Mouse (Mus musculus) granulocyte monocyte progenitor cell, adult 5-6 weeks (primary cell): Measurements from ENCODE around the gene Arid1b. TPM values are rescaled to one million over a fixed set of nuclear protein-coding genes. Genes with fewer than 3 reads are reported as not detected.

Experiments
- ATAC-seq: replicated peaks from 2 replicates; pipeline ENCODE4 v1.8.0; 2016; ENCODE audit warnings: mild to moderate bottlenecking, moderate TSS enrichment, inconsistent platforms; ENCODE audit not compliant: poor library complexity, severe bottlenecking
- total RNA-seq, 2 experiments: library from RNA; stranded (forward) in 1 of 2; stranded (reverse) in 1 of 2; fragments of 200-712, 200-1000 nt in 1 of 2; fragments of >200 nt in 1 of 2; fragmentation: Nextera tagmentation in 1 of 2; gene quantifications; 2 replicates each; pipeline ENCODE4 v1.2.3; 2014 to 2017

Arid1b gene
- total RNA-seq, 2 experiments from 2014 or later = 29.4 to 39.2 TPM

DNA sequence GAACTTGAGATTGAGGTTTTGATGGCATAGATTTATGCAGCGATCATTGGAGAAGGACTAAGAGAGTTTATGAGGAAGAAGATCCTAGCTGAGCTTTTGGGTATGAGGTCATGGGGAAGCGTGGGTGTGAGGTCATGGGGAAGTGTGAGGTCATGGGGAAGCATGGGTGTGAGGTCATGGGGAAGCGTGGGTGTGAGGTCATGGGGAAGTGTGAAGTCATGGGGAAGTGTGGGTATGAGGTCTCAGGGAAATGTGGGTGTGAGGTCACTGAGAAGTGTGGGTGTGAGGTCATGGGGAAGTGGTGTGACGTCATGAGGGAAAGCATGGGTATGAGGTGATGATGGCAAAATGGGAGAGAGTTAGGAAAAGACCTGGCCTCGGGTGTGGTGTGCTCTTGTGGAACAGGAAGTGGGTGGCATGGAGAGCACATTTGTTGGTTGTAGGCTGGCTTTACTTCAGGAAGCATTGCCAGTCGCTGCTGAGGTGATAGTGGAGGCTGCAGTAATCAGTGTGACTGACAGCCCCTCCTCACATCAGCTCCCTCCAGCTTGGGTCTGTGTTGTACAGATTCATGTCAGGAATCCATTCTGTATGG, 180.4 kb downstream of the Arid1b start:
- peak; percentile 75 for ATAC-seq

DNA sequence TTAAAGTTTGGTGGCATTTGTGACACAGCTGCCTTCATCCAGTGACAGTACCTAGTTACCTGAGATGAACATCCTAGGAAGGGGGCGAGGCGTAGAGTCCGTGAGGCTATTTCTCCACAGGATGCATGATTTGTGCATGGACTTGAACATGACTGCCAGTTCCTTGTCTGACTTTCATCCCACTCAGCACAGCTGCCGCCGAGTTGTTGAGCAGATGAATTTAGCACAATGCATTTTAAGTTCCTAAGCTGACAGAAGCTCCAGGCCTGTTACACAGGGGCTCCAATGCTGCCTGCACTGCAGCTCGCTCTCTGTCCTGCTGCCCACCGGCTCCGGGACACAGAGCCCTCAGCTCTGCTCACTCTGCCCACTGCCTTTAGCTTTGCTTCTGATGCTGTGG, 181.4 kb downstream of the Arid1b start:
- no peak for ATAC-seq

DNA sequence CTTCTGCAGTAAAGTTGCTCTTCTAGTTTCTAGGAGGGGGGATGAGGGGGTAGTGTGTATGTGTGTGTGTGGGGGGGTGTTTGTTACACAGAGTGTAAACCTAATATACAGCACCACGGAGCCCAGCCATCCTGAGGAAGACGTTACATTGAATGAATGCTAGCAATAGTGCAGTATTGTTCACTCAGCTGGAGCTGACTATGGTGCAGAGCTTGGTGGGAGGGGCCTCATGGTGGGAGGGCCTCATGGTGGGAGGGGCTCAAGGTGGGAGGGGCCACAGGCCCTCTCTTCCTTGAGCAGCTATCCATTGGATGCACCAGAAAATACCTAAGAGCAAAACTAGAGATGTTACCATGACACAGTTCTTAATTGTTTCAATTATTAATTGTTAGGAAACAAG, 182.2 kb downstream of the Arid1b start:
- no peak for ATAC-seq

DNA sequence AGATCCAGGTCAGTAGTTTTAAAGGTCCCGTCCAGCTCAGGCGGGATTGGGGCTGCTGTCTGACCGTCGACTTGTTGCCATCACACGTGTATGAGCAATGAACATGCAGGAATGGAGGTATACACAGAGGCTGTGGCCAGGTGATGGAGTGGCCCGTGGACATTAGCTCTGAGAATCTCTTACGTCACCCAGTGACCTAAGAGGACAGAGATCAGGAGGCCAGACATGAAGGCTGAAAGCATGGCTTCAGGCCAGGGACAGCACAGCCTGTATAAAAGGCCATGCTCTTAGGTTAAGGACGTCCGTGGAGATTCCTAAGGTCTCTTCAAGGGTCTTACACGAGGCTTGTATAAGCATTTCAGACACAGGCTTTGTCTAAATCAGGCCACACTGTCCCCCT, 184.4 kb downstream of the Arid1b start:
- no peak for ATAC-seq

DNA sequence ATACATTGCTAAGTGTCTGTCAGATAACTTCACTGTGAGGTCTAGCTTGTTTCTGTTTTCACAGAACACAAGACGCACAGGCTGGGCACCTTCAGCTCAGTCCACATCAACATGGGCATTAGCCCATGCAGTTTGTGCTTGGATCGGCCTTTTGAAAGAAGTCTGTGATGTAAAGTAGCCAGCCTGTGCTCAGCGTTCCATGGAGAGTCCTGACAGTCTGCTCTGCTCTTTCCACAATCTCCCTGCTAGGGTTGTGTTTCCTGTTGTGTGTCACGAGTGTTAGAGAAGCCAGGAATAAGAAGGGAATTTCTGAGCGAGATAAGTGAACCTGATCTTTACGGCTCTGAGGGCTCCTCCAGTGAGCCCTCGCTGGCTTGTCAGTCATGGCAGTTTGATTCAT, 184.9 kb downstream of the Arid1b start:
- no peak for ATAC-seq

DNA sequence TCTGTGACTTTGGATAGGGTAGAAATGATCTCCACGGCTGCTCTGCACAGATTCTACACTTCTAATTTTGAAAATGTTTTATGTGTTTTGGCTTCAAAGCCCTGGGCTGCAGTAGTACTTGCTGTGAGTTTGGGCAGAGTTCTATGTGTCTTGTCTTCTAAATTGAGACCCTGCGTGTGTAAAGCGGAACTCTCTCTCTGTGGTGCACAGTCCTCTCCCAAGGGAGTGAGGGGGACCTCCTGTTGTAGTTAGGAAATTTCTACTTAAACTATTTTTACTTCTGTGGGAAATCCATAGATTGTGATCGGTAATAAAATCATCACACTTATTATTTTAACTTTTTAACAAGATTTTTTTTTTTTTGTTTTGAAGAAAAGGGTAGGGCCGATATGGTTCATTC, 185.3 kb downstream of the Arid1b start:
- ATAC-seq = no peak

DNA sequence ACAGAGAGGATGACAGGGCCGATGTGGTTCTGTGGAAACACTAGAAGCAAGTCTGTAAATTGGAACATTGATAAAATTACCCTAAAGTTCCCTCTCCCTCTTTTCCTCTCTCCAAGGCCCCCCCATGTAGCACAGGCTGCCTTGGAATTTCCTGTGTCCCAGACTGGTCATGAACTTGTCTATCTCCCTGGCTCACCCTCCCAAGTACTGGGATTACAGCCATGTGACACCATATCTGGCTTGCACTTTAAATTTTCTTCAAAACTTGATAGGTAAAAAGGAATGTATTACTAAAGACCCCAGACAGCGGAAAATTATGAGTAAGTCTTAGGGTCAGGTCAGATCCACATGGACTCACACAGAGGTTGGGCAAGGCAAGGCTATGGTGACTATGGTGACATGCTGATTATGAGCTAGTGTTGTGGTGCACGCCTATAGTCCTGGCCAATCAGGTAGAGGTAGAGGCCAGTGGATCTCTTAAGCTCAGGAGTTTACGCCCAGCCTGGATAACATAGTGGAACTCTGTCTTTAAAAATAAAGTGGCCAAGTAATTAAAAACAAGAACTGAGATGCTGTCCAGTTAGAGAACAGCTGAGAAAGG, 185.9 kb downstream of the Arid1b start:
- ATAC-seq = no peak; the same call in 1 of the 2 replicates

DNA sequence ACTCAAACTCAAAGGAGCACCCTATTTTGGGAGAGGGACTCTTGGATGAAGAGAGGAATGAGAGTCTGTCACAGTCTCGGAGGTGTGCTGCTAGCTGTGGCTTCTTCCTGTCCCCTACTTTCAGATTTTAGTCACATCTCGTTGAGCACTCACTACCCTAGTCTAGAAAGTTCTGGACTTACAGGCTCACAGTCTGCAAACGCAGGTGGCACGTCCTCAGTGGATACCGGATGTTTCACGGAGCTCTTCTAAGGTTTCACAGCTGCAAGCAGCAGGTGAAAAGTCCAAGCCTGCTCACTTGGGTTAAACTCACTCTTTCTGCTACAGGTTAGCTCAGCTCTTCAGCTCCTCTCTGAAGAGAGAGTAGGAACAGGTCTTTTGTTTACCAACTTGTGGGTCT, 186.8 kb downstream of the Arid1b start:
- ATAC-seq = no peak

DNA sequence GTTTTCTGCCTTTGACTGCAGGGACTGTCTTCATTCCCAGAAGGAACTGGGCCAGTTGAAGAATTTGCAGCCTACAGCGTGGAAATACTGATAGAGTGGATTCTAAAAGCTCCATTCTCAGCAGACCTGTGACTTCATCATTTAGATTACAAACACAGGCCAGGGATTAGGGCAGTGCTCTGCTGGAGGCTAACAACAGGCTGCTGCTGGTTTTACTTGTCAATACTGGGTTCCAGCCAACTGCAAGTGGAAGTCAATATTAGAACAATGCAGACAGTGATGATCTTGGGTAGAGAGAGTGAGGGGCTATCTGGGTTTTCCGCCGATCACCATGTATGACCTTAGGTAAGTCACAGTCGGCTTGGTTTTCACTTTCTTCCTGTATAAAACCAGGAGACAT, 188.4 kb downstream of the Arid1b start:
- no peak for ATAC-seq

DNA sequence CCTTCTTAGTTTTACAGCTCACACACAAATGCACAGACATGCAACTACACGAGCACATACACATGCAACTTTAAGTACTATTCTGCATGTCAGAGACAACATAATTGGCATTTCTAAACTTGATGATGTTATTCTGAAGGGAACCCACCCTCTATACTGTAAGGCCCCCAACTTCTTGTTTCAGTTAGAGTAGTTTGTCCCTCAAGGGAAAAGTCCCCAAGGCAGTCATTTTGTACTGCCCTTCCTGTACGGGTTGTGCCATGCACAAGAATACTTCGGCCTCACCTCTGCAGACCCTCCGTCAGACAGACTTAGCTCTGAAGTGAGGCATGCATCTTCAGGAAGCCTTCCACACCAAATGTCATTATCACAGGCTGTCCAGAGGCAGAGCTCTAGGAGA, 191.4 kb downstream of the Arid1b start:
- ATAC-seq = no peak

DNA sequence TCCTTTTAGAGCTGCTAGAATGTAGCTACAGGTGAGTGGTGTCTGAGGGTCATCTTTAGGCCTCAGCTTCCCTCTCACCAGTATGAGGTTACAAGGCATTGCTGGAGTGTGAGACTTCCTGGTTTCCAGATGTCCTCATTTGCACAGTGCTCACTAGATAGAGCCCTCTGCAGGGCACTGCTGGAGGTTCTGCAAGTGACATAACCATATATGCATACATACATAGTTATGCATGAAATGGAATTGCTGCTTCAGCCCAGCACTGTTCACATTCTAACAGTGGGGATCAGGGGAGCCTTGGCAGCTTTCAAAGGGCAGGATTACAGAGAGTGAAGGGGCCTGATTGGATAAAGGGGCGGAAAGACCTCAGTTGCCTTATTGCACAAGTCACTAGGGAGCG, 193.4 kb downstream of the Arid1b start:
- ATAC-seq = peak; percentile 51

DNA sequence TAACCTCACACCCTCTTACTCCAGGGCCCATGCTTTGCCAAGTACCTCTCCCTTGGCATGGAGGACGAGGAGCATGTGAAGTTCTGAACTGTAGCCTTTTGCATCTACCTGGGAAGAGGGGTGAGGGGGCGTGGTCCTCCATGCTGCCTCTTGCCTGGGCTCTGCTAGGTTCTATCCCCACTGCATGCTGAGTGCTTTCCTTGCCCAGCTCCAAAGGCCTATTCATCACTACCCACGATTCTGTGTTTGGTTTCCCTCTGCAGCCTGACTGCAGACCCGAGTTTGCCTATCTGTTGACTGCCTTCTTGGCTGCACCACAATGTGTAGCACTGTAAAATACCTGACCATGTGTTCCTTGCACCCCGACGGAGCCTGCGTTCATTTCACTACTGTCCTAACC, 194.3 kb downstream of the Arid1b start:
- no peak for ATAC-seq

DNA sequence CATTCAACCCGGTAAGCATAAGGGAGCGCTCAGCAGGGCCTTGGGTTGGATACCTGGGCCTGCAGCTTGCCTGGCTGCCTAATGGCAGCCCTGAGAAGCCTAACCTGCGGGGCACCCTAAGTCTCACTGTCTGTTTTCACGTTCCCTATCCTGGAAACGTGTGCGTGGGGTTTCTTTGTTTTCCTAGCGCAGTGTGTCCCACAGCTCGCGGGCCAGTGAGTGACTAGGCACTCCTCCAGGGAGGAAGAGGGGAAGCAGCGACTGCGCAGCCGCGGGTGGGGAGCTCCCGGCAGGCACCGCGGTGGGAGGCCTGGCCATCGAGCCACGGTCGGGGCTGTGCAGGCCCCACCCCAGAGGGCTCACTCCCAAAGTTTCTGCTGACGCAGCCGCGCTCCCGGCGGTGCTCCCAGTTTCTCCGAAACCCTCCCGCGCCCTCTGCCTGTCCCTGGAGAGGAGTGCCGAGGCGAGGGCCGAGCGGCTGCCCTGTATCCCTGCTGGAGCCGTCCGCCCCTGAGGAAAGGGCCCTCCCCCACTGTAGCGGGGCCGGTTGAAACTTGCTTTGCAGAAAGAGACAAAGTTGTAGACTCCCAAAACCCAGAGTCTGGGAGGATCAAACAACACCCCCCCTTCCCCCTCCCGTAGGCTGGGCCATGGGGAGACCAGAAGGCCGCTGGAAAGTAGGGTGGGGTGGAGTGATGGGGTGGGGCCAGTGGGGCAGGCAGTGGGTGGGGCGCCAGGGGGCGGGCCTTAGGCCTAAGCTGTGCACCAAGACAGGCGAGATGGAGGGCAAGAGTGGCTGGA, 195.6 kb downstream of the Arid1b start:
- ATAC-seq = peak; percentile 69

DNA sequence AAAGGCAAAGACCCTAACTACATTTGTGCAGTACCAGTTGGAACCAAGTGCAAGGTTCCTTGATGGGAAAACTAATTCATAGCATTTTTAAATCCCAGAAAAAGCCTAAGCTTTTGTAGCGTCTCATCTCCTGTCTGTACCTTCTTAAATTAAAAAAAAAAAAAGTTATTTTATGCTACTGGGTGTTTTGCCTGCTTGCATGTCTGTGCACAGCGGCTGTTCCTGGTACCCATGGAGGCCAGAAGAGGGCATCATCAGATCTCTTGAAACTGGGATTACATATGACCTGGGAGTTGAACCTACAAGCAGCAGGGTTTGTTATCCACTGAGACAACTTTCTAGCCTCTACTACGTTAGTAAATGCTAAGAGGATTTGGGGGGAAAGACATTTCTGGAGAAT, 196.2 kb downstream of the Arid1b start:
- ATAC-seq = no peak

DNA sequence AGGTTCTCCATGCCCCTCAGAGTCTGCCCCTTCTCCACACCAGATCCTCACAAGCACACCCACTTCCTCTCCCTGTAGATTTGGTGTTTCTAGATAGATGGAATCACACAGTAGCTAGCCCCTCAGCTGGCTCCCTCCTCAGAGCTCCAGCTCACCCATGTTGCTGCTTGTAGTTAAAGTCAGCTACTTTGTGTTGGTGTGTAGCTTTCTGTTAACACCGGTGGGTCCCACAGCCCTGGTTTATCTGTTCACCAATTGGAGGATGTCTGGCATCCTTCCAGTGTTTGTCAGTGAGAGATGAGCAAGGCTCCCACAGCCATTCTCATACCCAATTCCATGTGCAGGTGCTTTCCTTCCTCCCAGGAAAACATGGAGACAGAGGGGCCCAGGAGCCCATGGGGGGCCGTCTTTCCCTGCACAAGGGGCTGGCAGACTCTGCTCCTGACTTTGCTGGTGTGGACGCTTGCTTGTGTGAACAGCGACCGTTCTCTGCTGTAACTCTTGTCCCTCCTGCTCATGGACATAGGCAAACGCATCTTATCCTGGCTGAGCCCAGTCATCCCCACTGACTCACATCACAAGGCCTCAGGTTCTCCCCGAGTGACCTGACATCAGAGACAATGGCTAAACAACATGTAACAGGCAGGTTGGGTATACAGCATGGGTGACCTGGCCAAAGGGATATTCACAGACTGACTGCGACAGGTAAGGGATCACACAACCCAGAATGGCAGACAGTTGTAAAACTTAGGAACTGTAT, 200.2 kb downstream of the Arid1b start:
- peak; percentile 53 for ATAC-seq

DNA sequence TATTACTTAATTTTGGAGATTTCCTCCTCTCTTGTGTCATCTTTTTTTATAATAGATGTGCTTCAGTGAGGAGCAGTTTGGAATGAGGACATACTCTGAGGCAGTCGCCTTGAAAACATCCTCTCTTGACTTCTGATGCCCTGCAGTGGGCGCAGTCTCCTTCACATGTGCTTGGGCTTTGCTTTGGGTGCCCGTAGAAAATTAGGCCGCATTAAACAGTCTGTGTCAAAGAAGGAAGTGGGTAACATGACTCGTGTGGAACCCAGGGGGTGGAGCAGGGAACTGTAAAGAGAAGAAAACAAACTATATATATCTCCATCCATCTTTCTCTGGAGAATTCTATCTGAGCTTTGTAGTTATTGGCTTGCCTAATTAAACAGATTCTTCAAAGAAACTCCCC, 201.3 kb downstream of the Arid1b start:
- peak; percentile 73 for ATAC-seq

DNA sequence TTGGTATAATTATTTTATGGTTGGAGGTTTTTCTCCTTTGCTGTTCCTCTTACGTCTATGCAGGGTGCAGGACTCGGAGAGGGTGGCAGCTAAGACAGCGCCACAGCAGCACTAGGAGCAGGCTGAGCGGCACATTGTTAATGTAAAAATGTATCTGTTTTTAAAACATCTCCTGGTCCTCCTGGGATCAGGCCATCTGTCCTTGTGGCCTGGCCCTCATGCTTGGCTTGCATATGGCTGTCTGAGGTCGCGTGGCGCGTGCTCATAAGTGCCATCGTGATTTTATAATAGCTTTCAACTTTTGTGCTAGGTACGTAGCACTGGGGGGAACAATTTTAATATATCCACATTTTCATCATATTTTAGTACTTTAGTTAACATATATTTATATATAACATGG, 201.9 kb downstream of the Arid1b start:
- ATAC-seq = no peak

DNA sequence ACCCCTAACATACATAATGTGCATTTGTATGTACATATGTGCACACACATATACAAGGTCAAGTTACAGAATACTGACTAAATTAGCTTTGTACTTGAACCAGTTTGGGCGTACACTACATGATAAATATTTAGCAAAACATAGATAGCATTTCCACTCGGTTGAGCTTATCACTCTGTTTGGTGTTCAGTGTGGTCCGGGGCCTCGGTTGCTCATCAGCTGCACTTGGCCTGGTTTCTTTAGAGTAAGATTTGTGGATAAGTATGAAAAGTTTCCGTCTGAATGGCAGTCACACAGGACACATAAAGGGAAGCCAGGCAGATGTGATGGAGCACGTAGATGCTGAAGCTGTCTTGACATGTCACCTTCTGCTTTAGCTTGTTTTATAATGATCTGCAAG, 202.4 kb downstream of the Arid1b start:
- ATAC-seq = no peak

DNA sequence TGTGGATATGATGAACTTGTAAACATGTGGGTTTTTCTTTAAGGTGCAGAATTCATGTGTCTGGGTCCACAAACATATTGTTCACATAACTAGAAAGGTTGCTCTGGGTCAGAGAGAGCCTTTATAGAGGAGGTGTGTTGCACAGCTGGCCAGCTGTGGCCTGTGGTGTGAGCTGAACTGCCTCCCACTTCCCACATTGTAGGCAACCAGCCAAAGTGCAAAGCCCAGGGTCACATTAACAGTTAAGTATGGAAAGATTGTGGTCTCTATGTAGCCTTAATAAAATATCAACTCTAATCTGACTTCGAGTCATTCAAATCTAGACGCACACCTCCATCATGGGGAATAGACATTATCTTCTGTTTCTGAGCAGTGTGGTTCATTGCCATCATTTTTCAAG, 203.0 kb downstream of the Arid1b start:
- ATAC-seq = no peak

DNA sequence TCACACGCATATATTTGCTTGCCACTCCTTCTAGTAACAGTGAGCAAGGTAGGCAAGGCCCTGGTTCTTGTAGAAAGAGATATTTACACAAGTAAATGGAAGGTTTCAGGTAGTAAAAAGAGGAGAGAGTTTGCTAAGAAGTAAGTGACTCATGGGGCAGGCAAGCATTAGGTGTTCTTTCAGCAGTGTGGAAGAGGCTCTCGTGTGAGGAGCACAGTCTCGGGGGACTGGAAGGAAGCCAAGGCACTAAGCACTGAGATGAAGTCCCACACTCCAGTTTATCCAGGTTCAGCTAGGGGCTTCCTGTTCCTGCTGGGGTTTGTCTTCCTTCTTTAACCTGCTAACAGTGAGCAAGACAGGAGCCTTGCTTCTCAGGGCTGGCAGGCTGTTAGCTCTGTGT, 203.6 kb downstream of the Arid1b start:
- ATAC-seq = peak; percentile 11; the same call in 1 of the 2 replicates

DNA sequence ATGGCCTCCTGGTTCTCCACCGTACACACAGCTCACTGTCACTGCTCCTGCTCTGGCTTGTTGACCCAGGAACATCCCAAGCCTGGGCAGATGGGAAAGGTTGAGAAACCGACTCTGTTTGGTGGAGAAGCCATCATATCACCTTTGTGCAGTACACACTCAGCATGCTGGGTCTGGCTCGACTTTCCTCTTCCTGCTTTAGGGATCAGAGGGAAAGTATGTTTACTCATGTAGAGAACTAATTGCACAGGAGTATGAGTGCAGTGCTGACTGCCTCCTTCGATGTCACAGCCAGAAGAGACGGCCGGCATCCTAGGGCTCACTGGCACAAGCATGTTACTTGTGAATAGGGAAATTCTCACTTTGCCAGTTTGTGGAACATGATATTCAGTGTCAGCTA, 204.1 kb downstream of the Arid1b start:
- ATAC-seq = no peak
